Mouse (Mus musculus) CD4-positive helper T cell, adult 2 months (primary cell): ENCODE measurements around the gene Zfp444.
A peak's percentile ranks its signal among the peaks of the same experiment; 100 is the strongest.

Experiments used
- DNase-seq: peaks from one replicate; pipeline ENCODE4 v3.0.0-alpha.2; 2012; ENCODE audit warnings: low read depth, missing footprints, low spot score

Gene Zfp444

DNA sequence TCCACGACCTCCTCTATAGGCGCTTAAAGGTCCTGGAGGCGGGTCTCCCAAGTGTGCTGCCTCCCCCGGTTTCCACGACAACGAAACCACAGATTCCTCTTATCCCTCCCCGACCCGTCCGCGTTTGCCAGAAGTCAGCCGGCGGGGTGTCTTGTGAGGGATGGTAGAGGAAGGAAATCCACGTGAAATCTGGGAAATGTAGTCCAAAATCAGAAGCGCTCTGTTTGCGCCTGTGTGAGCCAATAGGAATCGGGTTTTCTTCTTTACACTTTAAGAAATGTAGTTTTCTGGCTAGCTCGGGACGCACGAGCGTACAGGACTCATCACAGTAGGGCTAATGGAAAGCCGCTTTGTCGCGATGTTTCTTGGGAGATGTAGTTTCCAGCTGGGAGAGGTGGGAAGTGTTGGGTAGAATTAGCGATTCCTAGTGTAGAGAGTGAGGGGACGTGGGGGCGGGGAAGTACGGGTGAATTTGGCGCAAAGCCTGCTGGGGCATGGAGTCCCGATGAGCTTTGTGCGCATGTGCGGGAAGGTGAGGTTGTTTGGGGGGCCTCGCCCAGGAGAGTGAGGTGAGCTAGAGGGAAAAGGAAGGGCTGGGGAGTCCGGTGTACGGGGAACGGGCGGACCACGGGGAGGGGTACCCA, at the start of gene Zfp444:
Gene Zfp444, plus strand, starts transcription at position 221 of the 644 bp plus-strand sequence.
- peak; percentile 95 for DNase-seq

DNA sequence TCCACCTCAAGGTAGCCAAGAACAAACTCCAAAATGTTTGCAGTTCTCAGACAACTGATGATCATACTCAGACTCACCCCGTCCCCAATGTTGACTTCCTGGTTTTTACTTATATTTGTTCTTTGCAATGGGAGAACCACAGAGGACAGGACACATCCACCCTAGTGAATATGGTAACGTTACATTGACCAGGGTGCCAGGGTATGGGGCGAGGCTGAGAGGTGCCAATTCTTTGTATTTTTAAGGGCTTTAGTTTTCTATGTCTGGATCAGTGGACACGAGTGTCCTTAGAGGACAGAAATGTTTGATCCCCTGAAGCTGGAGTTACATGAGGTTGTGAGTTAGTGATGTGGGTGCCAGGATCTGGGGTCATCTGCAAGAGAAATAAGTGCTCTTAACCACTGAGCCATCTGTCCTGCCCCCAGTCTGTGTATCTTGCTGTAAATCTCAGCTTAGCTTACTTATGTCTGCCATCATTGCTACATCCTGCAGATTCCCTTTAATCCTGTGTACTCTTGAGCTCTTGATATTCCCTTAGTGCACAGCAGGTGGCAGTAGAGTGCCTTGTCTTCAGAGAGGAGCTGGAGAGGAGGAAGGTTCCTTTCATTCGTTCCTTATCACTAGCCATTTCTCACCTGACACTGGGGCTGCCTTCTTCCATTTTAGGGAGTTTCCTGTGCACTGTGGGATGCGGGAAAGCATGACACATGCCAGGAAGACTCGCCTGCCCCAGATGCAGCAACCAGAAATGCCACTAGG, 45.2 kb upstream of the Zfp444 start:
- DNase-seq = peak; percentile 84

GRCm38 (mm10) chr7:6130346-6130745, 41.7 kb upstream of the Zfp444 start:
- no peak for DNase-seq

GRCm38 (mm10) chr7:6132646-6133045, 39.4 kb upstream of the Zfp444 start:
- no peak for DNase-seq

DNA sequence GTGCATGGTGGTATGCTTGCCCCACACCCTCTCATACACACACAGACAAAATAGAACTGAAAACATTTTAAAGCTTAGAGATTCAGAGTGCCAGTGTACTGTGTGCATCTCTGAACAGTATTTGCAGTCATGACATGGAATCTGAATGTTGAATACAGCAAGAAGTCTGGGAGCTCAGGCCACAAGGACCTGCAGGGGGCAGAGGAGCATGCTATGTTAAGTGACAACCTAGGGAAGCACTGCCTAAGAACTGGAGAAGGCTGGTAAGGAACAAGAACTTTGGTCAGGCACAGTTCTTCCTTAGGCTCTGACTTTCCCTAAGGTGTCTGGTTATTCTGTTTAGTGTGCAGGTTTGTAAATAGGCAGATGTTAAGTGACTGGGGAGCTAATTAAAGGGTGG, 35.5 kb upstream of the Zfp444 start:
- DNase-seq = no peak

DNA sequence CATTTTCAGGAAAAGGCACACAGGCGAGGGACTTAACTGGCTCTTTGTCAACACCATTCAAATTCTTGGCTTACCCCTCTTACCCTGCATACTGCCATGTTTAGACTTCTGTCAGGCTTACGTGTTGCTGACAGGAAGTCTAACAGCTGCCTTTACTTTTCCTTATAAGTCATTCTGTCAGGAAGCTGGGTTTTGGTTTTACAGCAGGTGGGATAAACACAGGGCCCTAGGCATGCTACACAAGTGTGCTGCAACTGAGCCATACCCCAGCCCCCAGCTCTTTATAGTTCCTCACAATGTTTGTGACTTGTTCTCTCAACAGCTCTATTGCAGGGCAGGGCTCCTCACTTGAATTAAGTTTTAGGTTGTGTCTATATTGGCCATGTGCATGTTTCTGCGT, 32.7 kb upstream of the Zfp444 start:
- no peak for DNase-seq

DNA sequence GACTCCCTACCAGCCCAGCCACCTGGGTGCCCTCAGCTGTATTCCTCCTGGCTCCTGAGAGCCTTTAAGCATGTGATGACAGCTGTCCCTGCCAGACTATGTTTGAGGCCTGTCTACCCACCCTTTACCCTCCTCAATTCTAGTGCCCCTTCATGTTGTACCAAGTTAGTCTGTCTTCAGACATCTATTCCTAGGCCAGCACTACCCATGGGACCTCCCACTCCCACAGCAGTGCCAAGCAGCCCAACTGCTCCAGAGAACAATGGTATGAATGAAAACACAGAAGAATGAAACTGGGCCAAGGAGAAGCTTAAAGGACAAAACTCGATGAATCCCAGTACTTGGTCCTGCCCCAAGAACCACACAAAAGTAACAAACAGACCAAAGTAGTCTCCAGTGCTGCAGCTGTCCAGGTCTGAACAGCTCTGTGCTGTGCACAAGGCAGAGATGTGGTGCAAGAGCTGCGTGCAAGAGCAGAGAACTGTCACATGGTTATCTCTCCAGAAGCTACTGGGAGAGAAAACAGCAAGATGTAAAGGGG, 28.0 kb upstream of the Zfp444 start:
- no peak for DNase-seq

DNA sequence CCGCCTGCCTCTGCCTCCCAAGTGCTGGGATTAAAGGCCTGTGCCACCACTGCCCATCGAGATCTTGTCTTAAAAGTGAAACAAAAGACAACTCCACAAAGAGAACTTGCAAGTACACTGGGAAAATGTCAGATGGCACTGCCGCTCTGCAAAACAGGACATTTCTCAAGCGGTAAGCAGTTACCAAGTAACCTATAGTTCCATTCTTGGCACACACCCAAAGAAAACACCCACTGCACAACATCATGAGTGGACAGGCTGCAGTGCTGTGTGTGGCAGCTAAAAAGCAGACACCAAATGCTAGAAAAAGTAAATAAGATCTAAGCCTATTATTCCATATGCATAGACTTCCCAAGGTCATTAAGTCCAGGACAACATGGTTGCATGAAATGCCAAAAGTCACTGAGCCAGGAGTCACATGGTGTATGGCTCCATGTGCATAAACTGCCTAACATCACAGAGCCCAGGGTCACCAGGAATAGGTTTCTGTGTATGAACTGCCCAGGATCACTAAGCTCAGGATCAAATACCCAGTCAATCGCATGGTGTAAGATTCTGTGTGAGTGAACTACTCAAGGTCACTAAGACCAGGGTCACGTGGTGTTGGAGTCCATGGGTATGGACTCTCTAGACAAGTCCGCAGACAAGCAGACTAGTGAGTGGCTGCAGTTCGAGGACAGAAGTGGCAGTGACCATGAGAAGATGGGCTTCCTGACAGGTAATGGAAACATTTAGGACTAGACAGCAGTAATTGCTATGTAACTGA, 26.4 kb upstream of the Zfp444 start:
- no peak for DNase-seq

DNA sequence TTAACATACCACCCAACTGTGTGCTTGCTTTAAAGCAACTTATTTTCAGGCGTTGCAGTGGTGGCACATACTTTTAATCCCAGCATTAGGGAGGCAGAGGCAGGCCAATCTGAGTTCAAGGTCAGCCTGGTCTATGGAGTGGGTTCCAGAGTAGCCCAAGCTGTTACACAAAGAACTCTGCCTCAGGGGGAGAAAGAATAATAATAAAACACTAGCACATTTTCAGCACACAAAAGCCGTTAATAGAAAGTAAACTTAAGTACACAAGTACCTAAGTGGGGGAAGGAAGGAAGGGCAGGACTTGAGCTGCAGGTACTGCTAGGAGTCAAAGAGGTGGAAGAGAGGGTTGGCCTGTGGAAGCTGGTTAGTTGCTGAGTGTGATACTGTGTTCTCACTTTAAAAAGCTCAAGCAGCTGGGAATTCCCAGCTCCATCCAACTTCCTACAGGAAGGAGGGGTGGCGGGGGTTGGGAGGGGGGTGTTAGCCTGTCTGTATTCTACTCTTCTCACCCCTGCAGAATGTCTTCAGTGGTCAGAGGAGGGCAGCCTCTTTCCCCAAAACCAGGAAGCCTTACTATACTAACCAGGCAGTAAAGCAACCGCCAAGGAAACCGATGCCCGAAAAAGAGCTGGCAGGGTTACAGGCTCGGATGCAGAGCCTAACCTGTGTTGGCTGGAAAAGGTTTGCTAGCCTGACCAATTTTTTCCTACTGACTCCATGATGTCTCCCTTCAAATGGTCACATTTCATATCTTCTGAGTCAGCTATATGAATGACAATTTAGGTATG, 25.6 kb upstream of the Zfp444 start:
- no peak for DNase-seq

DNA sequence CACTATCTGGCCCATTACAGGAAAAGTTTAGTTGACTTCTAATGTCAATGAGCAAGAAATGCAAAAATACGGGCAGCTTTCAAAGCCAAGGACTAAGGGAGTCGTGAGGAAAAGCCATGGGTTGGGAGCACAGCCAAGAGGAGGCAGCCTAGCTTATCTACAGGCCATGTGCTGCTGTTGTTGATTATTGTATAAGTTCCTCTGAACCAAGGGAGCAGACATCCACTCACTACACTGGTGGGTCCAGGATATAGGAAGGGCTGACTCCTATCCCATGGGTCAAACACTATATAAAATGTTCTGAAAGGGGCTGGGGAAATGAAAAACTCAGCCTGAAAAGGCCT, 25.1 kb upstream of the Zfp444 start:
- DNase-seq = no peak

- DNase-seq = no peak
Measured at GRCm38 (mm10) chr7:6147688-6148087, 24.3 kb upstream of the Zfp444 start.

GRCm38 (mm10) chr7:6151266-6151665, 20.8 kb upstream of the Zfp444 start:
- DNase-seq = no peak

DNA sequence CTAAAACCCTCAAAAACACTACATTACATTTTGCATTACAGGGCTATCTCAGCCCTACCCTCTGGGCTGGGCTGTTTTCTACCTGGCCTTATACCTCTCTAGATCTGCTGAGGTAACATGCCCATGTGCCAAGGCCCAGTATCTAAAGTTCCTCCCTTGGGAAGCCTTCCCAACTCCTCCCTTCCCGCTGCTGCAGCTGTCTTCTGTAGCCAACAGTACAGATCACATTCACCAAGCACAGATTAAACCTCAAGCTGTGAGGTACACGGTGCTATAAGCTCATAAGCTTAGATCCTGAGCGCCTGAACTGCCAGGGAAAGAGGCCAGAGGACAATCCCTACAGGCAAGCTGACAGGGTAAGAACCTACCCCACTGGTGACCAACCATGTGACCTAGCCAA, 20.0 kb upstream of the Zfp444 start:
- DNase-seq = no peak

DNA sequence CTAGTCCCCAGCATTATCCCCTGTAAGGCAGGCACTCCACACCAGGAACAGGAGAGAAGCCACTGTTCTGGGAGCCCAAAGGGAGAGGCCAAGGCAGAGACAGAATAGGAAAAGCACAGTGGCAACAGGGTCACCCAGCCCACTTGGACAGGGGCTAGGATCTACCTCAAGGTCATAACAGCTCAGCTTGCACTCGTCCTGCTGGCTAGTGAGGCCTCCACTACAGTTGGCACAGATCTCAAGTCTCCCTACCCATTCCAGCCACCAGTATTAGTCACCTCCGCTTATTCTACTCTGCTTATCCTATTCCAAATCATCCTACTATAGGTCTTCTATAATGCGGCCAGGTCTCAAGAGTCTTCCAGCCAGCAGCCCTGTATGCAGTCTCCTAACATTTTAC, 18.9 kb upstream of the Zfp444 start:
- no peak for DNase-seq

GRCm38 (mm10) chr7:6154164-6154563, 17.9 kb upstream of the Zfp444 start:
- no peak for DNase-seq

DNA sequence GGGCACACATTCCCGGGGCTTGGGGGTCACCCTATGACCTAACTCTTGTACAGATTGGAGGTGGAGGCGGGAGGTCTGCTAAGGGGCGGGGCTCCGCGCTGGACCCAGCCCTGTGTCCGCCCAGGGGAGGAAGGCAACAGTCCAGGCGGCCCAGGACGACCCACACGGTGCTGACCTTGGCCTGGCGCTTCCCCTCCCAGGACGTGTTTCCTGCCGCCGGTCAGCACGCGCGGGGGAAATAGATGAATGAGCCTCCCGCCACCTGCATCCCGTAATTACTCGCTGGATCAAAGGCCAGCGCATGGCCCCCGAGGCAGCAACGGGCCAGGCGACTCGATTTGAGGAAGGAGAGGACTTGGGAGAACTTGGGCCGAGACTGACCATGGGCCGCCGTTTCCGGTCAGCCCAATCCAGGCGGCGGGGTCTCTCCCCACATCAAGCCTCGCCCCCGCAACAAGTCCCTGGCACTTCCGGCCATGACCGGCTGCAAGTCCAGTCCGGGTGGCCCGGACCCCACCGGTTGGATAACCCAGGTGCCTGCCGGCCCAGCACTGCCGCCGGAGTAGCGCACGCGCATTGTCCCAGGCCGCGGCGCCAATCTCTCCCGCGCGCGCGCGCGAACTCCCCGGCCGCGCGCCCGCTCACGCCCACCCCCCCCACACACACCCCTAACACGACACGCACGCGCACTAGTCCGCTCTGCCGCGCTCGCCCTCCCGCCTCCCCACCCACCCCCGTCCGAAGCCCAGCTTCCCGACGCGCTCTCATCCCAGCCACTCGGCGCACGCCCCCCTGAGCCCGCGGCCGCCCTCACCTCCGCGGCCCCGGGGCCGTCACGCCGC, 16.8 kb upstream of the Zfp444 start:
- DNase-seq = peak; percentile 93

GRCm38 (mm10) chr7:6155901-6156411, 16.1 kb upstream of the Zfp444 start, which contains the start of gene Zfp787:
Gene Zfp787 (minus strand): TSS chr7:6155997.
- peak; percentile 93 for DNase-seq

DNA sequence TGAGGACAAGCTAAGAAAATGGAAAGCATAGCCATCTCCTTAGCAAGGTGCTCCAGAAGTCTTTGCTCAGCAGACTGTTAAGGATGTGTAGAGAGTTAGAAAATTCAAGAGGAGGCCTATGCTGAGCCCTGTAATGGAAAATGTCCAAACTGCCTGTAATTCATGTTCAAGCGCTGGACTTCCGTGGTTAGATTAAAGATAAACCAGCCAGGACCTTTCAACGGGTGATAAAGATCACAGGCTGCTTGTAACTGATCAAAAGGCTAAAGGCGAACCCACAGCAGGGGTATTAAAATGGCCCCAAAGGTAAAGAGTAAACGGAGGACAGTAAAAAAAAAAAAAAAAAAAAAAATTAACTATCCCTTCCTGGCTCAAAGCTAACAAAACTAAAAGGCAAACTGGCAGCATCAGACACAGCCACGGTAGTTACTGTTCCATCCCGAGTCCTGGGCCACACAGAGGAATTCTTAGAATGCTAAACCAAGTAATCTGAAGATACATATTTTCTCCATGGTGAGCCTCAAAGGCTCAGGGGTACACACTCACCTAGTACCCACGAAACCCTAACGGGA, 15.0 kb upstream of the Zfp444 start:
- peak; percentile 34 for DNase-seq

- peak; percentile 22 for DNase-seq
Measured at GRCm38 (mm10) chr7:6157479-6157878, 14.5 kb upstream of the Zfp444 start.

DNA sequence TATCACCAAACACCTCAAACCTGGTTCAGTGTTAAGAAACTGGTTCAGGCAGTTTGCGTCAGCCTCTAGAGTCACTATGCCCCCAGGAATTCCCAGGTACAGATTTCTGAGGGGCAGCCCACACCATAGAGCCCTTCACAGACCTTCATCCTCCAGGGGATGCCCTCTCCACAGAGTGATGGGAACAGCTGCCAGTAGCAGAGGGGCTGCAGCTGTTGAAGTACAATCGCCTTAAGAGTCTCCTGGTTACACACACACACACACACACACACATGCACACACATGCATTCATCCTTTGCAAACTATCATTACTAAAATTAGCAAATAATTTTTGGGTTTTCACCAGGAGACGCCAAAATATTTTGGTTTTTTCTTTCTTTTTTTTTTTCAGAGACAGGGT, 12.4 kb upstream of the Zfp444 start:
- no peak for DNase-seq
